Mouse (Mus musculus) thymus, adult 2 months (tissue): ENCODE results near the gene P2rx4.

Experiments
- CTCF ChIP-seq: fragments of 200-500 bp; IDR thresholded peaks from 2 replicates; pipeline ENCODE4 v1.5.1; 2012; ENCODE audit warnings: mild to moderate bottlenecking, control low read depth, low read length, moderate library complexity, borderline replicate concordance; ENCODE audit not compliant: control insufficient read depth, poor library complexity, insufficient read depth; ENCODE audit errors: extremely low read depth
- POLR2A ChIP-seq: fragments of 200-500 bp; IDR thresholded peaks from 2 replicates; pipeline ENCODE4 v1.6.1; 2012; ENCODE audit warnings: mild to moderate bottlenecking, low read length, control low read depth, moderate library complexity; ENCODE audit not compliant: control insufficient read depth, poor library complexity, insufficient read depth; ENCODE audit errors: extremely low read depth

DNA sequence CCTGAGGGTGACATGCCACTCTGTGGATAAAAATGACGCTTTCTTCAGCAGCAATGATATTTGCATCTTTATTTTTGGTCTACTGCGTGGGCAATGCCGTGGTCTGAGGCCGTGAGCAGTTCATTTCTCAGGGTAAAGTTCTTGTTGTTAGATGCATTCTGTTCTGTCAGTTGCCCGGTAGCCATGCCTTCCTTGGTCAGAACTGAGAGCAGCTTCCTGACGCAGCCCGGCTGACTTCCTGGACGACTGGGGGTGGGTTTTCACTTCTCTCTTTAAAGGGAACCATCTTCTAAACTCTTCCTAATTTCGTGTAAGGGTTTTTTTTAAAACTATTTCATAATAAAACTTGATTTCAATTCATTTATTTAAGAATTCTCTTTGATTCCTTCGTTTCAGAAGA, 23.4 kb upstream of the P2rx4 start:
- no peak for TF ChIP-seq POLR2A
- TF ChIP-seq CTCF = no peak
